Mouse (Mus musculus) adrenal gland, adult 2 months (tissue): ENCODE results near the gene Gm13289. TPM values are rescaled to one million over a fixed set of nuclear protein-coding genes. Genes with fewer than 3 reads are reported as not detected.
"Not testable (repeated sequence)": the region's sequence is repeated elsewhere in the genome, so short reads cannot be mapped to it uniquely, and the experiment has no call there.

Source experiments
- DNase-seq: peaks from one replicate; pipeline ENCODE4 v3.0.0; 2021
- polyA plus RNA-seq: library from polyadenylated mRNA; depleted of rRNA; stranded (reverse); fragments of >200 nt; gene quantifications from 2 replicates; pipeline ENCODE4 v1.2.3, GENCODE M21; 2012; rRNA removed
- total RNA-seq, 2 experiments: library from RNA; stranded (reverse); gene quantifications; 2 replicates each; pipeline ENCODE4 v1.2.3; 2021

Gene Gm13289
- total and polyA plus RNA-seq, 3 experiments = not detected

- DNase-seq = peak; percentile 48
Observed at GRCm38 (mm10) chr4:88782335-88782734, 5.6 kb downstream of the Gm13289 start.

DNA sequence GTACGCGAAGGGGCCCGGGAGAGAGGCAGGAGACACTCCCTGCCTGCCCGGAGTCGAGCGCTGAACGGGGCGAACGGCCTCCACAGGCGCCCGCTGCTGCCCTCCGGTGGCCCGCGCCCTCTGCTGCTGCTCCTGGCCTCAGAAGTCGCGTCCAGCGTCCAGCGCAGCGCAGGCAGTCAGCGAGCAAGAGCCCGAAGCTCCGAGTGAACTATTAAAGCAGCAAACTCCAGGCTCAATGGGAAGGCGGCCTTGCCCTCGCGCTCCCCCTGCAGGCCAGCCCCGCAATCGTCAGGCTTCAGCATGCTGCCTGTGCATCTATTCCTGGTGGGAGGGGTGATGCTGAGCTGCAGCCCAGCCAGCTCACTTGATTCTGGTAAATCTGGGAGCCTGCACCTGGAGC, 8.7 kb downstream of the Gm13289 start, which contains the start of gene Gm13276:
Gene Gm13276, plus strand, starts transcription at position 301 of the 400 bp plus-strand sequence.
- DNase-seq = not testable (repeated sequence)

GRCm38 (mm10) chr4:88788402-88788801, 11.7 kb downstream of the Gm13289 start, which contains the start of gene Gm13277:
Gene Gm13277, plus strand, starts transcription at chr4:88788632.
- peak; percentile 79 for DNase-seq

- DNase-seq = not testable (repeated sequence)
Observed at GRCm38 (mm10) chr4:88791250-88791649, 14.5 kb downstream of the Gm13289 start, which contains the start of gene Gm13278. Gene Gm13278, plus strand, starts transcription at chr4:88791550.

GRCm38 (mm10) chr4:88793936-88794675, 17.4 kb downstream of the Gm13289 start, which contains the start of gene Gm13275:
Gene Gm13275, plus strand, starts transcription at chr4:88794487.
- DNase-seq = peak; percentile 77

DNA sequence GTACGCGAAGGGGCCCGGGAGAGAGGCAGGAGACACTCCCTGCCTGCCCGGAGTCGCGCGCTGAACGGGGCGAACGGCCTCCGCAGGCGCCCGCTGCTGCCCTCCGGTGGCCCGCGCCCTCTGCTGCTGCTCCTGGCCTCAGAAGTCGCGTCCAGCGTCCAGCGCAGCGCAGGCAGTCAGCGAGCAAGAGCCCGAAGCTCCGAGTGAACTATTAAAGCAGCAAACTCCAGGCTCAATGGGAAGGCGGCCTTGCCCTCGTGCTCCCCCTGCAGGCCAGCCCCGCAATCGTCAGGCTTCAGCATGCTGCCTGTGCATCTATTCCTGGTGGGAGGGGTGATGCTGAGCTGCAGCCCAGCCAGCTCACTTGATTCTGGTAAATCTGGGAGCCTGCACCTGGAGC, 20.4 kb downstream of the Gm13289 start, which contains the start of gene Gm13279:
Gene Gm13279, plus strand, starts transcription at position 301 of the 400 bp plus-strand sequence.
- DNase-seq = not testable (repeated sequence)

- not testable (repeated sequence) for DNase-seq
Observed at GRCm38 (mm10) chr4:88799365-88799764, 22.6 kb downstream of the Gm13289 start, which contains the start of gene Gm13285. Gene Gm13285, plus strand, starts transcription at chr4:88799665.

- DNase-seq = not testable (repeated sequence)
Observed at GRCm38 (mm10) chr4:88802954-88803353, 26.2 kb downstream of the Gm13289 start, which contains the start of gene Gm13287. Gene Gm13287, plus strand, starts transcription at chr4:88803254.

DNA sequence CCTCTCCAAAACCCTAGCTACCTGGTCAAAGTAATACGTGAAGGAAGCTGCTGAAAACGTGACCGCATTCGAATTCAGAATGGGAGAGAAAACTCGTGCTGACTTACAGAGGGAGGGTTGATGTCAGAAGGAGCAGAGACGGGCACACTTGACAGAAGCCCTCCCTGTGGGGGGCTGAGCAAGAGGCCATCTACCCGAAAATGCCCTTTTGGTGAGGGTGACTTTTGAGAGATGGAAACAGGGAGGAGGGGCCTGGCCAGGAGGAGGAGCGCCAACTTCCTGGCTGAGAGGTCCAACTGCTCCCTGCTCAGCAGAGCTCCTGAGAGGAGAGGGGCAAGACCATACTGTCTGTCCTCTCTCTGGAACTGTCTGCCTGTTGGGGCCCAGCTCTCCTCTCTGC, 28.5 kb downstream of the Gm13289 start, which contains the start of gene Gm13288:
Gene Gm13288, plus strand, starts transcription at position 301 of the 400 bp plus-strand sequence.
- DNase-seq = not testable (repeated sequence)

DNA sequence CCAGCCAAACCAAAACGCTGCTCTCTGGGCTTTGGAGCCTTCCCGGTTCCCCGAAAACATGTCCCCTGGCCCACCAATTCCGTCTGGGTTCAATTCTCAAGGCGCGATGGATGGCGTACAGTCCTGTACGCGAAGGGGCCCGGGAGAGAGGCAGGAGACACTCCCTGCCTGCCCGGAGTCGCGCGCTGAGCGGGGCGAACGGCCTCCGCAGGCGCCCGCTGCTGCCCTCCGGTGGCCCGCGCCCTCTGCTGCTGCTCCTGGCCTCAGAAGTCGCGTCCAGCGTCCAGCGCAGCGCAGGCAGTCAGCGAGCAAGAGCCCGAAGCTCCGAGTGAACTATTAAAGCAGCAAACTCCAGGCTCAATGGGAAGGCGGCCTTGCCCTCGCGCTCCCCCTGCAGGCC, 29.0 kb downstream of the Gm13289 start:
- peak; percentile 65 for DNase-seq

DNA sequence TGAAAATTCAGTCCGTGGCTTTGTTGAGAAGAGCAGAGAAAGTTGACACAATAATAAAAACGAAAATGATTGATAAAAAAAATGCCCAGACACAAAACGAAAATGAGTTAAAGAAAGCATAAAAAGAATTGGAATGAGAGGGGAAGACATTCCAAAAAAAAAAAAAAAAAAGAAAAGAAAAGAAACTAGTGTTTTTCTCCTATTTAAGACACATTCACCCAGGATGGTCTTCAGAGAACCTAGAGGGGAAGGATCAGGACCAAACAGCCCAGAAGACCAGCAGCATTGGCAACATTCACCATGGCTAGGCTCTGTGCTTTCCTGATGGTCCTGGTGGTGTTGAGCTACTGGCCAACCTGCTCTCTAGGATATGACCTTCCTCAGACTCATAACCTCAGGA, 39.2 kb downstream of the Gm13289 start, which contains the start of gene Ifna7:
Gene Ifna7, plus strand, starts transcription at position 301 of the 400 bp plus-strand sequence.
- DNase-seq = no peak

GRCm38 (mm10) chr4:88819659-88820058, 42.9 kb downstream of the Gm13289 start, which contains the start of gene Ifna11:
Gene Ifna11, plus strand, starts transcription at chr4:88819959.
- DNase-seq = no peak

DNA sequence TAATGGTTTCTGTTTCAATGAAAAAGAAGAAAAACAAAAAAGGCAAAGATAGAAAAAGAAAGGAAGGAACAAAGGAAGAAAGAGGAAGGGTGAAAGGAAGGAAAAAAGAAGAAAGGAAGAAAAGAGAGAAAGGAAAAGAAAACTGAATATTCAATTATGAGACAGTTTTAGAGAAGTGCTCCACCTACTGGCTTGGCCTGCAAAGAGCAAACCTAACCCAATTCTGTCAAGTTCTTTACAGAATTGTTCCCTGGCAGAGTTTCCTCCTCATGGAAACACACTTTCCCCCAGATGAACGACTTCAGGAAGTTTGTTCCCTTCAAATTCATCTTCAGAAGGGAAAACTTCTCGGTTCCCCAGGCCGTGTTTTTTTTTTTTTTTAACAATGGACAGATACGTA, 46.3 kb downstream of the Gm13289 start:
- no peak for DNase-seq

Other genes with a start within 250 kb of the Gm13289 start
Only the 30 nearest of the 31 such genes appear.
- not detected for gene Ifna14, start 205.1 kb upstream of the Gm13289 start, total RNA-seq
- gene Ifna14, start 205.1 kb upstream of the Gm13289 start, polyA plus RNA-seq = not detected in 2 replicates
- gene Ifna9, start 184.5 kb upstream of the Gm13289 start, total RNA-seq = not detected
- gene Ifna9, start 184.5 kb upstream of the Gm13289 start, polyA plus RNA-seq = 0.22 TPM in 1 of 2 replicates, not detected in the other
- not detected for gene Ifna12, start 173.5 kb upstream of the Gm13289 start, total RNA-seq
- not detected in 2 replicates for gene Ifna12, start 173.5 kb upstream of the Gm13289 start, polyA plus RNA-seq
- not detected for gene C87499, start 142.5 kb upstream of the Gm13289 start, total RNA-seq
- not detected in 2 replicates for gene C87499, start 142.5 kb upstream of the Gm13289 start, polyA plus RNA-seq
- not detected for gene Ifna13, start 132.5 kb upstream of the Gm13289 start, total RNA-seq
- not detected in 2 replicates for gene Ifna13, start 132.5 kb upstream of the Gm13289 start, polyA plus RNA-seq
- not detected for gene Ifna16, start 100.0 kb upstream of the Gm13289 start, total RNA-seq
- not detected in 2 replicates for gene Ifna16, start 100.0 kb upstream of the Gm13289 start, polyA plus RNA-seq
- gene Ifna2, start 93.0 kb upstream of the Gm13289 start, total RNA-seq = not detected
- gene Ifna2, start 93.0 kb upstream of the Gm13289 start, polyA plus RNA-seq = not detected in 2 replicates
- gene Ifnab, start 85.6 kb upstream of the Gm13289 start, total RNA-seq = not detected
- not detected in 2 replicates for gene Ifnab, start 85.6 kb upstream of the Gm13289 start, polyA plus RNA-seq
- gene Gm26566, start 55.1 kb upstream of the Gm13289 start, total RNA-seq = under 1 TPM in 1 of 2 experiments, not detected in 1; 0.38 TPM
- 0.76 and 1.0 TPM in 2 replicates for gene Gm26566, start 55.1 kb upstream of the Gm13289 start, polyA plus RNA-seq
- gene Klhl9, start 54.5 kb upstream of the Gm13289 start, total RNA-seq = 10 to 100 TPM; 70.8 to 79.3 TPM
- gene Klhl9, start 54.5 kb upstream of the Gm13289 start, polyA plus RNA-seq = 22.2 and 29.6 TPM in 2 replicates
- not detected for gene Gm13271, start 22.1 kb upstream of the Gm13289 start, total RNA-seq
- not detected in 2 replicates for gene Gm13271, start 22.1 kb upstream of the Gm13289 start, polyA plus RNA-seq
- gene Gm13283, start 16.8 kb upstream of the Gm13289 start, total RNA-seq = not detected
- gene Gm13283, start 16.8 kb upstream of the Gm13289 start, polyA plus RNA-seq = not detected in 2 replicates
- not detected for gene Gm13290, start 3.1 kb upstream of the Gm13289 start, total RNA-seq
- not detected in 2 replicates for gene Gm13290, start 3.1 kb upstream of the Gm13289 start, polyA plus RNA-seq
- not detected for gene Gm13272, start 2.9 kb downstream of the Gm13289 start, total RNA-seq
- gene Gm13272, start 2.9 kb downstream of the Gm13289 start, polyA plus RNA-seq = not detected in 2 replicates
- not detected for gene Ifnz, start 5.2 kb downstream of the Gm13289 start, total RNA-seq
- not detected in 2 replicates for gene Ifnz, start 5.2 kb downstream of the Gm13289 start, polyA plus RNA-seq
- not detected for gene Gm13276, start 8.8 kb downstream of the Gm13289 start, total RNA-seq
- not detected in 2 replicates for gene Gm13276, start 8.8 kb downstream of the Gm13289 start, polyA plus RNA-seq
- gene Gm13277, start 11.7 kb downstream of the Gm13289 start, total RNA-seq = not detected
- not detected in 2 replicates for gene Gm13277, start 11.7 kb downstream of the Gm13289 start, polyA plus RNA-seq
- not detected for gene Gm13278, start 14.6 kb downstream of the Gm13289 start, total RNA-seq
- not detected in 2 replicates for gene Gm13278, start 14.6 kb downstream of the Gm13289 start, polyA plus RNA-seq
- gene Gm13275, start 17.6 kb downstream of the Gm13289 start, total RNA-seq = not detected
- 0.22 TPM in 1 of 2 replicates, not detected in the other for gene Gm13275, start 17.6 kb downstream of the Gm13289 start, polyA plus RNA-seq
- not detected for gene Gm13279, start 20.5 kb downstream of the Gm13289 start, total RNA-seq
- gene Gm13279, start 20.5 kb downstream of the Gm13289 start, polyA plus RNA-seq = not detected in 2 replicates
- not detected for gene Gm13285, start 22.7 kb downstream of the Gm13289 start, total RNA-seq
- gene Gm13285, start 22.7 kb downstream of the Gm13289 start, polyA plus RNA-seq = not detected in 2 replicates
- not detected for gene Gm13287, start 26.3 kb downstream of the Gm13289 start, total RNA-seq
- gene Gm13287, start 26.3 kb downstream of the Gm13289 start, polyA plus RNA-seq = 0.22 TPM in 1 of 2 replicates, not detected in the other
- gene Gm13288, start 28.6 kb downstream of the Gm13289 start, total RNA-seq = not detected
- not detected in 2 replicates for gene Gm13288, start 28.6 kb downstream of the Gm13289 start, polyA plus RNA-seq
- gene Ifna7, start 39.3 kb downstream of the Gm13289 start, total RNA-seq = not detected
- gene Ifna7, start 39.3 kb downstream of the Gm13289 start, polyA plus RNA-seq = not detected in 2 replicates
- not detected for gene Ifna11, start 43.0 kb downstream of the Gm13289 start, total RNA-seq
- not detected in 2 replicates for gene Ifna11, start 43.0 kb downstream of the Gm13289 start, polyA plus RNA-seq
- gene Ifna6, start 50.5 kb downstream of the Gm13289 start, total RNA-seq = not detected
- not detected in 2 replicates for gene Ifna6, start 50.5 kb downstream of the Gm13289 start, polyA plus RNA-seq
- gene Ifna5, start 58.6 kb downstream of the Gm13289 start, total RNA-seq = not detected
- gene Ifna5, start 58.6 kb downstream of the Gm13289 start, polyA plus RNA-seq = not detected in 2 replicates
- gene Ifna4, start 64.9 kb downstream of the Gm13289 start, total RNA-seq = not detected
- gene Ifna4, start 64.9 kb downstream of the Gm13289 start, polyA plus RNA-seq = not detected in 2 replicates
- not detected for gene Ifna1, start 73.2 kb downstream of the Gm13289 start, total RNA-seq
- gene Ifna1, start 73.2 kb downstream of the Gm13289 start, polyA plus RNA-seq = not detected in 2 replicates
- not detected for gene Ifne, start 103.3 kb downstream of the Gm13289 start, total RNA-seq
- not detected in 2 replicates for gene Ifne, start 103.3 kb downstream of the Gm13289 start, polyA plus RNA-seq